Mouse (Mus musculus): ENCODE results near the gene Ddx24. TPM values are rescaled to one million over a fixed set of nuclear protein-coding genes. Genes with fewer than 3 reads are reported as not detected.
"Not testable (repeated sequence)": the region's sequence is repeated elsewhere in the genome, so short reads cannot be mapped to it uniquely, and the experiment has no call there.

Ddx24 gene
- 128 and 136 TPM in 2 replicates for polyA plus RNA-seq (2015; fragmentation: Nextera tagmentation; extraction: Ambion mirVana)

DNA sequence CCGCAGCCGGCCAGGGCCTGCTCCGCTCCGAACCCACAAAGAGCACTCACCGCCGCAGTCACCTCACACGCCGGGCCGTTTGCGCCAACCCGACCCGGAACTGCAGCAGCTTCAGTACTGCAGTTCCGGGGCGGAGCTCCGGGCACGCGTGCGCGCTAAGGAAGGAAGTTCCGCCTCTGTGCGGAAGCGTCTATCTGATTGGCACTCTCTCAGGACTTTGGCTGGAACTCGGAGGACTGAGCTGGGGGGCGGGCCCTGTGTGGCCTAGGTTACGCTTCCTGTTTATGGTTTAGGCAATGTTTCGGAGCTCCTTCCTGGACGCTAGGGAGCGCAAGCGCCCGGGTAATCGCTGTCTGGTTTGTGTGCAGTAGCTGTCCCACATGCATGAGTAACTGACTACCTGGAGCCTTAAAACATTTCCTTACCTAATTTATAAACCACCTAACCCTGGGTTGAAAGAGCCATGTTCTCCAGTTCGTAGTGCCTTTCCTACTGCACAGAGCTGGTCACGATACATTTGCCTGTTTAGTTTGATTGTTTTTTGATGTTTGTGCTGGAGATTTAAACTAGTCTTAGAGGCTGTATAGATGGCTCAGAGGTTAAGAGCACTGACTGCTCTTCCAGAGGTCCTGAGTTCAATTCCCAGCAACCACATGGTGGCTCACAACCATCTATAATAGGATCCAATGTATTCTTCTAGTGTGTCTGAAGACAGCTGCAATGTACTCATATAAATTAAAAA, at the start of gene Ddx24:
Gene Ddx24 (minus strand): TSS at position 102 of the 742 bp plus-strand sequence.
- Histone ChIP-seq H3K4me2 (ENCODE audit: low read length) (peak within 1 kb of the TSS; percentile 73), H3K27me3 (replicated peaks; ENCODE audit: control insufficient read depth, insufficient read depth, low read length) (no peaks in the 10 kb centered on the region), H3K27ac (ENCODE audit: low read length) (peak within 1 kb of the TSS; percentile 54; the same call in 1 of the 2 replicates), H3K9me3 (ENCODE audit: control insufficient read depth, low read length) (no peaks in the 10 kb centered on the region), H3K4me3 (replicated peaks; ENCODE audit: low read length) (peak within 1 kb of the TSS; percentile 73), H3K36me3 (ENCODE audit: control insufficient read depth, insufficient read depth) (0 out of 2 replicates have a peak, but pooled peaks cover 3% of the 10 kb centered on the region), H3K9ac (replicated peaks; ENCODE audit: low read depth, low read length) (peak within 1 kb of the TSS; percentile 68), H3K4me1 (replicated peaks; ENCODE audit: control insufficient read depth, insufficient read depth, low read length) (peaks cover 34% of the 10 kb centered on the region)
- ATAC-seq, result peak; percentile 100
- WGBS, result 2% methylated on average over 33 of the region's 33 CpGs

DNA sequence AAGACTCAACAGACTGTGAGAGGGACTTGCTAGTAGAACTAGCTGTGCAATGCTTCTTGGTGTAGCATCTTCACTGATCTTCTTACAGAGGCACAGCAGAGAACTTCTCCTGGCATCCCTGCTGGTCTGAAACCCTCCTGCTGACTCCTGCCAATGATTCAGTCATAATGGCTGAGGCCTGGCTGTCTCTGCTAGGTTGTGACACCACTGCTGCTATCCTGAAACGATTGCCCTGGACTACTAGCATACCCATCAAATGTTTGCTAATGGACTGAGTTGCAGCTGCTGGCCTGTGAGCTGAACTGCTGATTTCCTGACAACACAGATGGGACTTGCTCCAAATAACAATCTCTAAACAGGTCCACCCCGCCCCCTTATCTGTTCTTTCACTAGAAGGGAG, 48.9 kb upstream of the Ddx24 start:
- Histone ChIP-seq H3K36me3 (ENCODE audit: control insufficient read depth, insufficient read depth) (no peaks in the 10 kb centered on the region), H3K9me3 (ENCODE audit: control insufficient read depth, low read length) (no peaks in the 10 kb centered on the region), H3K9ac (replicated peaks; ENCODE audit: low read depth, low read length) (no peak overlapping the region), H3K4me1 (replicated peaks; ENCODE audit: control insufficient read depth, insufficient read depth, low read length) (no peaks in the 10 kb centered on the region), H3K4me3 (replicated peaks; ENCODE audit: low read length) (no peak overlapping the region), H3K4me2 (ENCODE audit: low read length) (no peak overlapping the region), H3K27me3 (replicated peaks; ENCODE audit: control insufficient read depth, insufficient read depth, low read length) (no peaks in the 10 kb centered on the region), H3K27ac (ENCODE audit: low read length) (no peak overlapping the region)
- no peak for ATAC-seq
- WGBS, result 55% methylated on average over 2 of the region's 2 CpGs

DNA sequence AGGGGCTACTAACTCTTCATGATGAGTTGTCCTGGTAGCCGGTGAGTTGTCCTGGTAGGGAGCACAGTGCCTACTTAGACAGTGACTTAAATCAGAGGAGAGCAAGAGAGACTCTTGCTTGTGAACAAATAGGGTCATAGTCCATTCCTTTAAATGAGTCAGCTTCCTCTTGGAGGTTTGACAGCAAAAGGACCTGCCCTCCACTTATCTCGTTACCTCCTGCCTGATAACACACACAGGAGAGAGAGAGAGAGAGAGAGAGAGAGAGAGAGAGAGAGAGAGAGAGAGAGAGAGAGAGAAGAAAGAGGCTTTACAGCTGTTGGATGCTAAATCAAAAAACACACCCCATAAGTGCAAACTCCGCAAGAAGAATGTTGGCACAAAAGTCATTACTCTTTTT, 31.5 kb upstream of the Ddx24 start, which contains the start of gene Ifi27l2b:
Gene Ifi27l2b (minus strand): TSS at position 84 of the 400 bp plus-strand sequence.
- WGBS, result 75% methylated on average over 3 of the region's 3 CpGs
- H3K4me2 ChIP-seq (ENCODE audit: low read length), result no peak within 1 kb of the TSS
- no peak for ATAC-seq
- H3K36me3 ChIP-seq (ENCODE audit: control insufficient read depth, insufficient read depth), result no peaks in the 10 kb centered on the region
- H3K27me3 ChIP-seq (replicated peaks; ENCODE audit: control insufficient read depth, insufficient read depth, low read length), result no peaks in the 10 kb centered on the region
- H3K27ac ChIP-seq (ENCODE audit: low read length), result no peak within 1 kb of the TSS
- no peak within 1 kb of the TSS for H3K9ac ChIP-seq (replicated peaks; ENCODE audit: low read depth, low read length)
- H3K4me1 ChIP-seq (replicated peaks; ENCODE audit: control insufficient read depth, insufficient read depth, low read length), result no peaks in the 10 kb centered on the region
- no peaks in the 10 kb centered on the region for H3K9me3 ChIP-seq (ENCODE audit: control insufficient read depth, low read length)
- H3K4me3 ChIP-seq (replicated peaks; ENCODE audit: low read length), result no peak within 1 kb of the TSS

DNA sequence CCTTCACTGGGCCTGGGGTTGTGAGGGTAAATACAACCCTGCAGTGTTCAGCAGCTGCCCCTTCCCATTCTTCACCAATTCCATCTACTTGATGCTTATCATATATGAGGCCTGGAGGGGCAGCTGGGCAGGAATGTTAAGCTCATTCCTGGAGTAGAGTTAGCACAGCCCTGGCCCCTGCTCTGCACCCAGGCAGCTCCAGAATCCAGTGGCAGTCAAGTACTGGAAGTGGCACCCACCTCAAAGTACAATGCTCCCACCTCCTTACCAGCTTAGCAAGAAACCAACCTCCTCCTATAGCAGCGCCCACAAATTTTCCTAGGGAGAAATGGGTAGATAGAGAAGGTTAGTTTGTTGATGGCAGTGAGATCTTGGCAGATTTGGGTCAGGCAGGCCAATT, 31.1 kb upstream of the Ddx24 start:
- not testable (repeated sequence) for H3K4me2 ChIP-seq (ENCODE audit: low read length); ATAC-seq; H3K4me3 ChIP-seq (replicated peaks; ENCODE audit: low read length); H3K4me1 ChIP-seq (replicated peaks; ENCODE audit: control insufficient read depth, insufficient read depth, low read length); H3K9ac ChIP-seq (replicated peaks; ENCODE audit: low read depth, low read length); H3K27me3 ChIP-seq (replicated peaks; ENCODE audit: control insufficient read depth, insufficient read depth, low read length); H3K27ac ChIP-seq (ENCODE audit: low read length); H3K9me3 ChIP-seq (ENCODE audit: control insufficient read depth, low read length); H3K36me3 ChIP-seq (ENCODE audit: control insufficient read depth, insufficient read depth)
- WGBS, result no CpG with 5 or more reads among the region's 1 CpGs

DNA sequence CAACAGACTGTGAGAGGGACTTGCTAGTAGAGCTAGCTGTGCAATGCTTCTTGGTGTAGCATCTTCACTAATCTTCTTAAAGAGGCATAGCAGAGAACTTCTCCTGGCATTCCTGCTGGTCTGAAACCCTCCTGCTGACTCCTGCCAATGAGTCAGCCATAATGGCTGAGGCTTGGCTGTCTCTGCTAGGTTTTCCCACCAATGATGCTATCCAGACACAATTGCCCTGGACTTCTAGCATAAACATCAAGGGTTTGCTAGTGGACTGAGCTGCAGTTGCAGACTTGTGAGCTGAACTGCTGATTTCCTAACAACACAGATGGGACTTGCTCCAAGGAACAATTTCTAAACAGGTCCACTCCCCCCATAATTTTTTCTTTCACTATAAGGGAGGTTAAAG, 27.7 kb upstream of the Ddx24 start:
- no peak overlapping the region for H3K9ac ChIP-seq (replicated peaks; ENCODE audit: low read depth, low read length)
- no peaks in the 10 kb centered on the region for H3K4me1 ChIP-seq (replicated peaks; ENCODE audit: control insufficient read depth, insufficient read depth, low read length)
- no peak overlapping the region for H3K4me3 ChIP-seq (replicated peaks; ENCODE audit: low read length)
- no peak overlapping the region for H3K4me2 ChIP-seq (ENCODE audit: low read length)
- H3K27ac ChIP-seq (ENCODE audit: low read length), result no peak overlapping the region
- no peaks in the 10 kb centered on the region for H3K9me3 ChIP-seq (ENCODE audit: control insufficient read depth, low read length)
- ATAC-seq, result no peak
- H3K36me3 ChIP-seq (ENCODE audit: control insufficient read depth, insufficient read depth), result no peaks in the 10 kb centered on the region
- no peaks in the 10 kb centered on the region for H3K27me3 ChIP-seq (replicated peaks; ENCODE audit: control insufficient read depth, insufficient read depth, low read length)

DNA sequence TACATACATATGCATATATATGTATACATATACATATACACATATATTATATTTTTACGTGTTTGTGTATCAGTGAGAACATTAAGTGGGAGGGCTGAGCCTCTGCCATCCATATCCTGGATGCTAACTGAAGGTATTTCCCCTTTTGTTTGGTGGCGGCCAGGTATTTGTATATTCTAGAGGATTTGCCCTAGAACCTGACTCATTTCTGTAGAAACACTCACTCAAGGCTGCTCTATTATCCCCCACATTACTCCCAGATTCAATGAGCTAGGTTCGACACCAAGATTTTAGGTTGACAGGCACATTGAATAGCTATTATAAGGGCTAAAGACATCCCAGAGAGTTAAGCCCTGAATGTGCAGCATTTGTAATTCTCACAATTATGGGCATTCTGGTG, 19.4 kb upstream of the Ddx24 start:
- ATAC-seq, result no peak

DNA sequence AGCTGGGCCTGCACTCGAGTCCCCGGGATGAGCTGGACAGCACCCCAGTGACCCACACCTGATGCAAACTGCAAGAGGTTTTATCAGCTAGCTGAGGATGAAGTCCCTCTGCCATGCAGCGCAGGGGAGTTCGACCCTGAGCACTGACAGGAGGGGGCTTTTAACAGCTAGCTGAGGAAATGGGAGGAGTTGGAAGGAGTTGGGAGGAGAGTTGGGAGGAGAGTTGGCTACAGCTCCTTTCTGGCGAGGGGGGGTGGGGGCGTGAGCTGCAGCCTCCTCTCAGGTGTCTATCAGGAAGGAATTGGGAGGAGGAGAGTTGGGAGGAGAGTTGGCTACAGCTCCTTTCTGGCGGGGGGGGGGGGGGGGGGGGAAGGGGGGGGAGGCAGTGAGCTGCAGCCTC, 18.6 kb upstream of the Ddx24 start:
- H3K4me2 ChIP-seq (ENCODE audit: low read length); ATAC-seq; H3K27ac ChIP-seq (ENCODE audit: low read length); H3K36me3 ChIP-seq (ENCODE audit: control insufficient read depth, insufficient read depth); H3K9me3 ChIP-seq (ENCODE audit: control insufficient read depth, low read length); H3K4me1 ChIP-seq (replicated peaks; ENCODE audit: control insufficient read depth, insufficient read depth, low read length); H3K27me3 ChIP-seq (replicated peaks; ENCODE audit: control insufficient read depth, insufficient read depth, low read length); H3K4me3 ChIP-seq (replicated peaks; ENCODE audit: low read length); H3K9ac ChIP-seq (replicated peaks; ENCODE audit: low read depth, low read length): not testable (repeated sequence)
- whole genome bisulfite sequencing, result 49% methylated on average over 6 of the region's 7 CpGs

More for the DNA sequence above, 19.4 kb upstream of the Ddx24 start:
- H3K27me3 ChIP-seq (replicated peaks; ENCODE audit: control insufficient read depth, insufficient read depth, low read length), result no peaks in the 10 kb centered on the region
- H3K27ac ChIP-seq (ENCODE audit: low read length), result no peak overlapping the region
- no peak overlapping the region for H3K4me2 ChIP-seq (ENCODE audit: low read length)
- H3K9ac ChIP-seq (replicated peaks; ENCODE audit: low read depth, low read length), result no peak overlapping the region
- 57% methylated on average over 3 of the region's 3 CpGs for WGBS
- no peaks in the 10 kb centered on the region for H3K36me3 ChIP-seq (ENCODE audit: control insufficient read depth, insufficient read depth)
- H3K4me1 ChIP-seq (replicated peaks; ENCODE audit: control insufficient read depth, insufficient read depth, low read length), result no peaks in the 10 kb centered on the region
- no peak overlapping the region for H3K4me3 ChIP-seq (replicated peaks; ENCODE audit: low read length)
- H3K9me3 ChIP-seq (ENCODE audit: control insufficient read depth, low read length), result no peaks in the 10 kb centered on the region

DNA sequence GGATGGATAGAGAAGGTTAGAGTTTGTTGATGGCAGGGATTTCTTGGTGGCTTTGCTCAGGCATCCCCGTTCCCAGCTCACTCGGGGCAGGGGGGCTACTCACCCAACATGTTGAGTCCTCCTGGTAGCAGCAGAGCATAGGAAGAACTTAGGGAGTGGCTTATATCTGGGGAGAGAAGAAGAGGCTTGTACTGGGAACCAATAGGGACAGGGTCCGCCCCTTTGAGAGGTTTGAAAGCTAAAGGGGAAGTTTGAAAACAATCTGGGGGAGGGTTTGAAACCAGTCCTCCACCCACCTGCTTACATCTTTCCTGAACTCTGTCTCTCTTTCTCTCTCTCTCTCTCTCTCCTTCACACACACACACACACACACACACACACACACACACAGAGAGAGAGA, 17.9 kb upstream of the Ddx24 start, which contains the start of gene Ifi27l2a:
Gene Ifi27l2a (minus strand): TSS at position 157 of the 400 bp plus-strand sequence.
- no peak within 1 kb of the TSS for H3K27ac ChIP-seq (ENCODE audit: low read length)
- no peaks in the 10 kb centered on the region for H3K4me1 ChIP-seq (replicated peaks; ENCODE audit: control insufficient read depth, insufficient read depth, low read length)
- 52% methylated on average over 3 of the region's 3 CpGs for WGBS
- ATAC-seq, result no peak
- H3K36me3 ChIP-seq (ENCODE audit: control insufficient read depth, insufficient read depth), result no peaks in the 10 kb centered on the region
- no peak within 1 kb of the TSS for H3K4me2 ChIP-seq (ENCODE audit: low read length)
- H3K4me3 ChIP-seq (replicated peaks; ENCODE audit: low read length), result no peak within 1 kb of the TSS
- no peak within 1 kb of the TSS for H3K9ac ChIP-seq (replicated peaks; ENCODE audit: low read depth, low read length)
- no peaks in the 10 kb centered on the region for H3K9me3 ChIP-seq (ENCODE audit: control insufficient read depth, low read length)
- H3K27me3 ChIP-seq (replicated peaks; ENCODE audit: control insufficient read depth, insufficient read depth, low read length), result no peaks in the 10 kb centered on the region

DNA sequence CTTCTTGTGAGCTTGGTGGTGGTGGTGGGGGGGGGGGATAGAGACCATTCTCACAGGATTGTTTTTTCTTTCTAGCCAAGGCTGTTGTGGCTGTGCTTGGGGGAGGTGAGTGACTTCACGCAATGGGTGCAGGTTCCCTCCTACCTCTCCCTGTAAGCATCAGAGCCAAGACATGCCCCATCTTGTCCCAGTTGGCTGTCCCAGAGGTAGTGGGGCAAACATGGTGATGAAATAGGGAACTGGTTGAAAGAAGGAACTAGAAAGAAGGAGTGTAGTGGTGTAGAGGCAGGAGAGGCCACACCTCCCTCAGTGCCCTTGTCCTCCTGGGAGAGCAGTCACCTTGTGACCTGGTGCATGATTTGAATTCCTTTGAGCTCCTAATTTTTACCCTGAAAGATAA, 12.0 kb upstream of the Ddx24 start:
- 82% methylated on average over 1 of the region's 1 CpGs for WGBS
- Histone ChIP-seq H3K4me1 (replicated peaks; ENCODE audit: control insufficient read depth, insufficient read depth, low read length) (no peaks in the 10 kb centered on the region), H3K4me2 (ENCODE audit: low read length) (no peak overlapping the region), H3K4me3 (replicated peaks; ENCODE audit: low read length) (no peak overlapping the region), H3K36me3 (ENCODE audit: control insufficient read depth, insufficient read depth) (no peaks in the 10 kb centered on the region), H3K27ac (ENCODE audit: low read length) (no peak overlapping the region), H3K9me3 (ENCODE audit: control insufficient read depth, low read length) (no peaks in the 10 kb centered on the region), H3K27me3 (replicated peaks; ENCODE audit: control insufficient read depth, insufficient read depth, low read length) (no peaks in the 10 kb centered on the region), H3K9ac (replicated peaks; ENCODE audit: low read depth, low read length) (no peak overlapping the region)
- ATAC-seq, result no peak
